Mouse (Mus musculus) thymus, adult 2 months (tissue): Measurements from ENCODE around the gene Mrps21.

ENCODE experiments used
- CTCF ChIP-seq: fragments of 200-500 bp; IDR thresholded peaks from 2 replicates; pipeline ENCODE4 v1.5.1; 2012; ENCODE audit warnings: mild to moderate bottlenecking, control low read depth, low read length, moderate library complexity, borderline replicate concordance; ENCODE audit not compliant: control insufficient read depth, poor library complexity, insufficient read depth; ENCODE audit errors: extremely low read depth
- POLR2A ChIP-seq: fragments of 200-500 bp; IDR thresholded peaks from 2 replicates; pipeline ENCODE4 v1.6.1; 2012; ENCODE audit warnings: mild to moderate bottlenecking, low read length, control low read depth, moderate library complexity; ENCODE audit not compliant: control insufficient read depth, poor library complexity, insufficient read depth; ENCODE audit errors: extremely low read depth

GRCm38 (mm10) chr3:95904568-95904967 is 33.2 kb upstream of the Mrps21 start, which contains the start of gene Car14:
- no peak for TF ChIP-seq CTCF
- TF ChIP-seq POLR2A: no peak
